Mouse (Mus musculus): ENCODE data around the gene Galp. TPM values are rescaled to one million over a fixed set of nuclear protein-coding genes. Genes with fewer than 3 reads are reported as not detected.
A peak's percentile ranks its signal among the peaks of the same experiment; 100 is the strongest.
"Not testable (repeated sequence)": the region's sequence is repeated elsewhere in the genome, so short reads cannot be mapped to it uniquely, and the experiment has no call there.

The Galp gene
- total RNA-seq, 2 experiments from 2014 or later, result not detected

- intact Hi-C loops (cut with DNase I), result loop anchor here (1.0 to 2.0 kb wide), 2 partner anchors 18 to 45 kb away; no protein-coding TSS in a partner anchor
Observed at GRCm38 (mm10) chr7:6172674-6173244, 24.1 kb upstream of the Galp start.

GRCm38 (mm10) chr7:6173872-6174271 lies 23.0 kb upstream of the Galp start:
- no peak for DNase-seq
- intact Hi-C loops (cut with DNase I), result loop anchor here (1.0 to 2.0 kb wide), 2 partner anchors 17 to 47 kb away; no protein-coding TSS in a partner anchor

More at GRCm38 (mm10) chr7:6172674-6173244, 24.1 kb upstream of the Galp start:
- DNase-seq, result no peak

- intact Hi-C loops (cut with DNase I); DNase-seq: not testable (repeated sequence)
Observed at GRCm38 (mm10) chr7:6174365-6174987, 22.4 kb upstream of the Galp start.

- intact Hi-C loops (cut with DNase I), result no loop called here
- DNase-seq, result no peak
Observed at GRCm38 (mm10) chr7:6179013-6179412, 17.9 kb upstream of the Galp start.

- DNase-seq, result no peak
- intact Hi-C loops (cut with DNase I), result no loop called here
Observed at GRCm38 (mm10) chr7:6182882-6183281, 14.0 kb upstream of the Galp start.

GRCm38 (mm10) chr7:6183802-6184201 lies 13.1 kb upstream of the Galp start:
- intact Hi-C loops (cut with DNase I), result no loop called here

GRCm38 (mm10) chr7:6184521-6184920 lies 12.4 kb upstream of the Galp start:
- peak in 1 of 2 experiments; percentile 22 for DNase-seq
- intact Hi-C loops (cut with DNase I), result no loop called here

More at GRCm38 (mm10) chr7:6183802-6184201, 13.1 kb upstream of the Galp start:
- DNase-seq, result no peak

- DNase-seq, result no peak
- intact Hi-C loops (cut with DNase I), result no loop called here
Observed at GRCm38 (mm10) chr7:6185391-6185790, 11.5 kb upstream of the Galp start.

GRCm38 (mm10) chr7:6186176-6186575 lies 10.7 kb upstream of the Galp start:
- no peak for DNase-seq
- intact Hi-C loops (cut with DNase I), result no loop called here

GRCm38 (mm10) chr7:6186756-6187155 lies 10.1 kb upstream of the Galp start:
- intact Hi-C loops (cut with DNase I), result no loop called here
- no peak for DNase-seq

- intact Hi-C loops (cut with DNase I), result no loop called here
- DNase-seq, result no peak
Observed at GRCm38 (mm10) chr7:6189542-6189941, 7.3 kb upstream of the Galp start.

- intact Hi-C loops (cut with DNase I), result loop anchor here (1.0 to 2.0 kb wide), 2 partner anchors 19 to 64 kb away; partner anchors contain the start of gene Zfp444
- peak; percentile 79 to 87 for DNase-seq
Observed at GRCm38 (mm10) chr7:6191376-6191775, 5.5 kb upstream of the Galp start.

- intact Hi-C loops (cut with DNase I), result no loop called here
- DNase-seq, result peak; percentile 69 to 79
Observed at GRCm38 (mm10) chr7:6194129-6194528, 2.8 kb upstream of the Galp start.

- intact Hi-C loops (cut with DNase I), result no loop called here
- DNase-seq, result no peak
Observed at GRCm38 (mm10) chr7:6195777-6196176, 1.1 kb upstream of the Galp start.

- intact Hi-C loops (cut with DNase I), result no loop called here
- DNase-seq, result no peak
Observed at GRCm38 (mm10) chr7:6204200-6204599, 7.3 kb downstream of the Galp start.

- DNase-seq, result peak in 1 of 2 experiments; percentile 17
- intact Hi-C loops (cut with DNase I), result no loop called here
Observed at GRCm38 (mm10) chr7:6213144-6213543, 16.3 kb downstream of the Galp start.

- intact Hi-C loops (cut with DNase I), result not testable (repeated sequence)
Observed at GRCm38 (mm10) chr7:6214691-6215090, 17.8 kb downstream of the Galp start.

GRCm38 (mm10) chr7:6220147-6220546 lies 23.3 kb downstream of the Galp start:
- DNase-seq, result no peak
- intact Hi-C loops (cut with DNase I), result no loop called here

More at GRCm38 (mm10) chr7:6214691-6215090, 17.8 kb downstream of the Galp start:
- not testable (repeated sequence) for DNase-seq

GRCm38 (mm10) chr7:6221978-6222377 lies 25.1 kb downstream of the Galp start, which contains the start of gene Zscan5b:
Gene Zscan5b, plus strand, starts transcription at chr7:6222278.
- no peak for DNase-seq
- intact Hi-C loops (cut with DNase I), result no loop called here

- DNase-seq; intact Hi-C loops (cut with DNase I): not testable (repeated sequence)
Observed at GRCm38 (mm10) chr7:6228491-6228890, 31.6 kb downstream of the Galp start.

- intact Hi-C loops (cut with DNase I), result no loop called here
- no peak for DNase-seq
Observed at GRCm38 (mm10) chr7:6239787-6240186, 42.9 kb downstream of the Galp start.
